Mouse (Mus musculus) adrenal gland, adult 8-10 months (tissue): ENCODE data around the gene Lcmt2. TPM values are rescaled to one million over a fixed set of nuclear protein-coding genes. Genes with fewer than 3 reads are reported as not detected.

Experiments
- DNase-seq: peaks from one replicate; pipeline ENCODE4 v3.0.0; 2022
- total RNA-seq, 4 experiments: library from RNA; stranded (reverse); gene quantifications; 2 replicates each; pipeline ENCODE4 v1.2.4; 2022

The Lcmt2 gene
- total RNA-seq, 4 experiments from 2014 or later: 9.3 to 11.4 (median 11.2) TPM

- DNase-seq: no peak
These were observed 25.0 kb downstream of the Lcmt2 start for GRCm38 (mm10) chr2:121115418-121115817.

- no peak for DNase-seq
These were observed 30.8 kb downstream of the Lcmt2 start, which contains the start of gene Tgm7 for GRCm38 (mm10) chr2:121109695-121110094. Gene Tgm7 (minus strand): TSS chr2:121109795.

GRCm38 (mm10) chr2:121105940-121106339 lies 34.5 kb downstream of the Lcmt2 start:
- DNase-seq: no peak

- peak; percentile 35 for DNase-seq
These were observed 38.4 kb downstream of the Lcmt2 start for GRCm38 (mm10) chr2:121102051-121102450.

GRCm38 (mm10) chr2:121089751-121090150 lies 50.7 kb downstream of the Lcmt2 start:
- DNase-seq: no peak

- no peak for DNase-seq
These were observed 51.9 kb downstream of the Lcmt2 start for GRCm38 (mm10) chr2:121088507-121088906.

DNA sequence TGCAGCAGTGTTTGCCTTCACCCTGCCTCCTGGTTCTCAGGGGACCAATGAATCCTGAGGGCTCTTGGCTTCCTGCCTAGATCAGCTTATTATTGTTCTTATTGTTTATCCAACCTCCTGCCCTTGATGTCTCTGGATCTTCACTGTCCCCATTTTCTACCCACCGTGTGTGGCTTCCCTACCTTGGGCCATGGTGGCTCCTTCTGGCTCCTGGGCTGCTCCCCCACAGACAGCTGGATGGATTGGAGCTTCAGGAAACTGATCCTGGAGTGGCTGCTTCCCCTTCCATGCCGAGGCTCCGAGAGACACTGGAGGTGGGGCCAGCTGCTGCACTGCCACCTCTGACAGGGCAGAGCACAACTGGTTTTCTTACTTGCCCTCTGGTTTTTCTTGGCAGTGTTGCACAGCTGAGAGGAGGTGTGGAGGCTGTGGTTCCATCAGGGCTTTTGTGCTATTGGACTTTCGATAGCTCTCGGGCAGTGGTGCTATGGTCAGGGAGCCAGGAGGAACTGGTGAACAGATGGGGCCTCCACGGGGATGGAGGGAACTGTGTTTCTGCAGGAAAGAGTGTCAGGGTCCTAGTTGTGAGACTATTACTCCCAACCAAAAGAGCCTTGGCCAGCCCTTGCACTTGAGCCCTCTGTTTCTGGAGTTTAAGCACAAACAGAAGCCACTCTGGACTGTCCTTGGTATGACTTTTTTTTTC lies 54.8 kb downstream of the Lcmt2 start, which contains the start of gene Tgm5:
Gene Tgm5, minus strand, starts transcription at position 362 of the 706 bp plus-strand sequence.
- DNase-seq: no peak

DNA sequence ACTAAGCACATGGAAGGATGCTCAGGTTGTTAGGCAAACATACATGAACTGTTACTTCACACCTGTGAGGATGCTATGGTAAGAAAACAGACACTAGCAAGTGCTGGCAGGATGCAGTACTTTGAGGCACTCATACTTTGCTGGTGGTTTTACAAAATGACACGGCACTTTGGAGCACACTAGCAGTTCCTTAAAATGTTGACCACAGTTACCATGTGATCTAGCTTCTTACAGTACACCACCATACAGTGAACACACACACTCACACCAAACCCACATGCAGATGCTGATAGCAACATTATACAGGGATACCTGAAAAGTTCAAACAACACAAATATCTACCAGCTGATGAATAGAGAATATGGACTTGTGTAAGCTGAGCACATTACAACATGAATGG lies 57.8 kb downstream of the Lcmt2 start:
- no peak for DNase-seq

Other genes starting within 250 kb of the Lcmt2 start
- gene Ubr1, start 169.9 kb downstream of the Lcmt2 start, total RNA-seq: 10 to 100 TPM; 32.3 to 48.7 (median 42.6) TPM
- gene Tmem62, start 163.6 kb downstream of the Lcmt2 start, total RNA-seq: 10 to 100 TPM in 3 of 4 experiments, 1 to 10 TPM in 1; 9.7 to 25.4 (median 21.2) TPM
- 10 to 100 TPM; 51.5 to 62.7 (median 55.9) TPM for gene Ccndbp1, start 132.2 kb downstream of the Lcmt2 start, total RNA-seq
- under 1 TPM in 1 of 4 experiments, not detected in 3; 0.58 TPM for gene Epb42, start 103.6 kb downstream of the Lcmt2 start, total RNA-seq
- gene Tgm5, start 54.8 kb downstream of the Lcmt2 start, total RNA-seq: under 1 TPM in 2 of 4 experiments, not detected in 2; 0.12 TPM
- gene Tgm7, start 30.9 kb downstream of the Lcmt2 start, total RNA-seq: under 1 TPM in 1 of 4 experiments, not detected in 3; 0.31 TPM
- 10 to 100 TPM; 20.0 to 26.3 (median 25.4) TPM for gene Adal, start 225 bp downstream of the Lcmt2 start, total RNA-seq
- gene Tubgcp4, start 30.0 kb upstream of the Lcmt2 start, total RNA-seq: 10 to 100 TPM; 43.8 to 53.2 (median 44.6) TPM
- gene Zscan29, start 30.5 kb upstream of the Lcmt2 start, total RNA-seq: 10 to 100 TPM; 16.8 to 19.6 (median 18.6) TPM
- 100 to 1,000 TPM in 1 of 4 experiments, 10 to 100 TPM in 3; 81.3 to 124 (median 91.5) TPM for gene Trp53bp1, start 130.8 kb upstream of the Lcmt2 start, total RNA-seq
- 10 to 100 TPM; 10.4 to 17.5 (median 12.5) TPM for gene Map1a, start 148.9 kb upstream of the Lcmt2 start, total RNA-seq
- 10 to 100 TPM; 46.6 to 69.1 (median 53.0) TPM for gene Ppip5k1, start 214.7 kb upstream of the Lcmt2 start, total RNA-seq
- gene Ckmt1, start 217.1 kb upstream of the Lcmt2 start, total RNA-seq: 10 to 100 TPM in 3 of 4 experiments, 1 to 10 TPM in 1; 9.9 to 15.5 (median 12.2) TPM
- 1 to 10 TPM in 1 of 4 experiments, under 1 TPM in 1, not detected in 2; 0.81 to 1.4 TPM for gene Strc, start 246.5 kb upstream of the Lcmt2 start, total RNA-seq